Mouse (Mus musculus) right cerebral cortex, postnatal 36 days (tissue): ENCODE measurements around the gene Cox17.
"Not testable (repeated sequence)": the region's sequence is repeated elsewhere in the genome, so short reads cannot be mapped to it uniquely, and the experiment has no call there.

Experiments
- DNase-seq, 2 experiments: peaks; one replicate each; pipeline ENCODE4 v3.0.0; 2022; ENCODE audit warnings: low spot score in 2 of 2, mixed read lengths in 1 of 2

Cox17 gene

GRCm38 (mm10) chr16:38346529-38347325 lies at the start of gene Cox17, which contains the start of gene Gm21987:
Gene Cox17, plus strand, starts transcription at chr16:38346991.
Gene Gm21987, plus strand, starts transcription at chr16:38347040.
- peak; percentile 90 to 94 for DNase-seq

DNA sequence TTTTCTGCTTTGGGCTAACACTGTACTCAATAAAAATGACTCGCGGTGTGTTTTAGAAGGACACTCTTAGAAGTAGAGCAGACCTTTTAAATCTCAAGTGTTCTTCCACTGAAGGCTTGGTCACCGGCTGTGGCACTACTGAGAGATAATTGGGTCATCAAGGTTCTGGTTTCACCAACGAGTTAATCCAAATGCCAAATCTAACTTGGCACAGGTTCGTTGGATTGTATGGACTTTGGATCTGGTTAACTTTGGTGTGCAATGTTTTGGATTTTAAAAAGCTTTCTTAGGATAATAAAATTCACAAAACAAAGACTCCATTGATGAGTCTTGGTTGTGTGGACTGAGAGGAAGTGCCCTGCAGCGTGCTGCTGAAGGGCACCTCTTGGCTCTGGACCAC lies 48.4 kb upstream of the Cox17 start:
- DNase-seq: no peak

GRCm38 (mm10) chr16:38302367-38302766 lies 44.4 kb upstream of the Cox17 start:
- DNase-seq: no peak

- DNase-seq: no peak
Measured at GRCm38 (mm10) chr16:38304460-38305194, 42.2 kb upstream of the Cox17 start.

DNA sequence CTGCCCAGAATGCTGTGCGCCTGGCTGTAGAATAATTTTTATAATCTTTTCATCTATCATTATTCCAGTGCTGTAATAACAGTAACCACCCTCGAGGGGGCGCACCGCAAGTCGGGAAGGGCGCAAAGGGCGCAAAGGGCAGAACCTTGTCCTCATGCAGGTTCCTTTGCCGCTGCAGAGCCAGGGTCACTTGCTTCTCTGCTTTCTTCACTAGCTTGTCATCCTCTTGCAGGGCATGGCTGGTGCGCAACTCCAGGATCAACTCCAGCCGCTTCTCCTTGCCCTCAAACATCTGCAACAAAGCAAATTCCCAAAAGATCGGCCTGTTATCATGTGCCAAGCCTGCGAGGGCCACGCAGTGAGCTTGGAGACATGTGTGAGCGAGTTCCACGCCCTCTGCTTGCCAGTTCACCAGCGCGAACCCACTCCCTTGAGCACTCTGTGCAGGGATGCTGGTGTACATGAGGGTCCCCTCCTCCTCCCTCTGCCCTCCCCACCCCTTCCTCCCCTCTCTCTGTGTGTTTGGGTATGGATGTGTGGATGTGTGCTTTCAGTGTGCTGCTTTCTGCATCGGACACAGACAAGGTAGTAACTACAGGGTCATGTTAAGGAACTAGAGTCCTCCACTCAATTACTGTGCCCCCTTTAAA lies 40.1 kb upstream of the Cox17 start:
- DNase-seq: no peak

- no peak for DNase-seq
Measured at GRCm38 (mm10) chr16:38307221-38307605, 39.6 kb upstream of the Cox17 start.

- DNase-seq: no peak
Measured at GRCm38 (mm10) chr16:38307651-38308050, 39.1 kb upstream of the Cox17 start.

GRCm38 (mm10) chr16:38308195-38308594 lies 38.6 kb upstream of the Cox17 start:
- no peak for DNase-seq

- no peak for DNase-seq
Measured at GRCm38 (mm10) chr16:38318492-38318891, 28.3 kb upstream of the Cox17 start.

GRCm38 (mm10) chr16:38319087-38319486 lies 27.7 kb upstream of the Cox17 start:
- DNase-seq: no peak

DNA sequence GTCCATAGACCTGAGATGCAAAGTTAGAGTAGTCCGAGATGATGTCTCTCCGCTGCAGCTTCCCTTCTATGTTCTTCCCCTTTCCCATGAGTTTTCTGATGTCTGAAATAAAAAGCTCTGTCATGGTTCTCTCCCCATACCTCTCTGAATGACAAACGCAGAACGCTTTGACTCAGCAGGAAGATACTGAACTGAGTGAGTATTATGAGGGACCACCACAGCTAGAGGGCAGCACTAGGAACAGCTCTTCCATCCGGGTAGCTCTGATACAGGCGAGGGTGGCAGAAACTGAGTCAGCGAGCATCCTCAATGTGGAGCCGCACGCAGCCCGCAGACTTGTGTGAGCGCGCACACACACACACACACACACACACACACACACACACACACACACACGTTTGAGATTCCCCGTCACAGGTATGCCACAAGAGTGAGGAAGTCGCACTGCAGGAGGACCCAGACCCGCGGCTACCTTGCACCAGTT lies 25.3 kb upstream of the Cox17 start:
- peak; percentile 18 to 49 for DNase-seq

DNA sequence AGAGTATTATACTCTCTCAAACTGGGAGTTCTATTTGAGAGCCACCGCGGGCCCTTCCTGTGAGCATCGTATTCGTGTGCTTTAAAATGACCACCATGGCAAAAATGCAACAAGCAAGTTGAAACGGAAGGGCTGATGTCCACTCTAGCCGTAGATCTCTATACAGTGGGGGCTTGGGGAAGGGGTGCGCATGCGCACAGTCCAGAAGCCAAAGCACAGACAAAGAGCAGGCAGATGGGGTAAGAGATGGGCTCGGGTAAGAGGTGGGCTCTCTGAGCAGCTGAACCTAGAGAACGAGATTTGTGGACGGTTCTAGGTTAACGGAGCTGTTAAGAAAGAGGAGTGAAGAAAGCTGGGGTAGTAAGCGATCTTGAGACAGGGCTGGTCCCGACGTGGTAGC lies 22.5 kb upstream of the Cox17 start:
- DNase-seq: no peak

- DNase-seq: no peak
Measured at GRCm38 (mm10) chr16:38326778-38327397, 19.9 kb upstream of the Cox17 start.

DNA sequence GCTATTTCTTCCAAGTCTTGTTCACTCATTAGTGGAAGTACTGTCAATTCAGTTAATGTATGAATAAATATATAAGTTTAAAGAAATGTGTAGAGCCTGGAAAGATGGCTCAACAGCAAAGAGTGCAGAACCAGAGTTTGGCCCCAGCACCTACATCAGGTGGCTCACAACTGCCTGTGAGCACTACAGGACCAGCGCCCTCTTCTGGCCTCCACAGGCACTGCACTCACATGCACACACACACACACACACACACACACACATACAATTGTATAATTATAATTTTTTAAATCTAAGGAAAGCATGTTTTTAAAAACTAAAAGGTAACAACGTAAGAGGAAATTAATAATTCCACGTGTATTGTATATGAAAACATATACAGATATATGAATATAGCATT lies 17.5 kb upstream of the Cox17 start:
- DNase-seq: no peak

DNA sequence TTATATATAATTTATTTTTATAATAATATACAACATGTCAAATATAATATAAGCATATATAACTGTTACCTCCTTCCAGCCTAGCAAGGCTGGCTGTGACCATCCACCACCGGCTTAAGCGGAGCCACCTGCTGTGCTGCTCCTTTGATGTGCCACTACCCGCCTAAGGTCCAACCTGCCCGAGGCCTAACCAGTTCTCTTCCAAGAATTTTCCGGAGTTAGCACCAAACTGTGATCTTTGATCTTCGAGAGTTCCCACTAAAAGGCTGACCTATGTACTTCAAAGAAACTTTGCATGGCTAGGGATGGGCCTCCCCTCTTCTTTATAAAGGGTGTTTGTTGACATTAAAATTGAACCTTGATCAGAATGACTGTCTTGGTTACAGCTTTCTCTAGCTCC lies 12.4 kb upstream of the Cox17 start:
- no peak for DNase-seq

DNA sequence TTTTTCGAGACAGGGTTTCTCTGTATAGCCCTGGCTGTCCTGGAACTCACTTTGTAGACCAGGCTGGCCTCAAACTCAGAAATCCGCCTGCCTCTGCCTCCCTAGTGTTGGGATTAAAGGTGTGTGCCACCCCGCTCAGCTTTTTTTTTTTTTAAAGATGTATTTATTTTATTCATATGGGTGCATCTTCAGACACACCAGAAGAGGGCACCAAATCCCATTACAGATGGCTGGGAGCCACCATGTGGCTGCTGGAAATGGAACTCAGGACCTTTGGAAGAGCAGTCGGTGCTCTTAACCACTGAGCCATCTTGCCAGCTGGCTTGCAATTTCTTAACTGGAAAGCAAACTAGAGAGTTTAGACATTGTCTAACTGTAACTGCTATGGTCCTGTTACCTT lies 8.7 kb upstream of the Cox17 start:
- DNase-seq: not testable (repeated sequence)

GRCm38 (mm10) chr16:38341396-38342324 lies 5.1 kb upstream of the Cox17 start, which contains the start of gene Maats1:
Gene Maats1, minus strand, starts transcription at chr16:38342143.
- DNase-seq: peak; percentile 53 to 57

DNA sequence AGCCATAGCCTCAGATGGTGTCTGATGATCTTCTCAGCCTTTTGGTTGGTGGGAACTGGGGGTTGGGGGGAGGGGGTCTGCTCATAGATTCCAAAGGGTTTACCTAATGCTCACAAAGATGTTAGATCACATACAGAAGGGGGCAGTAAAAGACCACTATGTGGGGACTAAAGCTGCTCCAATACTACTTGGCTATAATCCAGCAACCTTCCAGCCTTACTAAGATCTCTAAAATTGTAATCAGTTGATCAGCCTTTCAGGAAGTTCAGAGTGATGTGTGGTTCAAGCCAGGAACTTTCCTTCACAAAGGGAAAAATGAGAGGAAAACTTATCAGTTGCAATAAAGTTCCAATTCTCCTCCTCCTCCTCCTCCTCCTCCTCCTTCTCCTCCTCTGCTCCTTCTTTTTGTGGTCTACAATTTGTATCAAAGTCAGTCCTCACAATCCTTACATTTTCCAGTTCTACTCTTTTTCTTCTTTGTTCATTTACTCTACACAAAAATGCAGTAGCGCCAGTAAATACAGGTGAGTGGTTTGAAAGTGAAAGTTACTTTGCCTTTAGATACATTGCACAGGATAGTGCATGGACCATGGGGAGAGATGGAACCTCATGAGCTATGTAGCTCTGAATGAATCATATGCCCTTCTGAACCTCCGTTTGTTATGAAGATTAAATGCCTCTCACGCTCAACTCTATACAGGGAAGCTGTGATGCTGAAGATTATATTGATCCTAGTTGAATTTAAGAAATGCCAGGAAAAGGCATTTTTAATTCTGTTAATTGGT lies 1.7 kb upstream of the Cox17 start:
- no peak for DNase-seq

DNA sequence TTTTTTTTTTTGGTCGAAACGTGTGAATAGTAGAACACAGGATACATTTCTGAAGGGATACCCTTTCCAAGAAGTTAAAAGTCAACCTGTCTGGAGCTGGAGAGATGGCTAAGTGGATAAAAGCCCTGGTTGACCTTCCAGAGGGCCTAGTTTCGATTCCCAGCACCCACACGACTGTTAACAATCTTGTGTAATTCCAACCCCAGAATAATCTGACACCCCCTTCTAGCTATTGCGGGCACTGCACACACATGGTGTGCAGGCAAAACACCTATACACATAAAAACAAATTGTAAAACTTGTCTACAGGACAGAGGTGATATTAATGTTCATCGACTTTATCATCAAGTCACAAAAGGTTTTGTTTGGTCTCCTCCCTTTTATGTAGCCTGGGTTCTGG lies 797 bp downstream of the Cox17 start:
- DNase-seq: no peak

DNA sequence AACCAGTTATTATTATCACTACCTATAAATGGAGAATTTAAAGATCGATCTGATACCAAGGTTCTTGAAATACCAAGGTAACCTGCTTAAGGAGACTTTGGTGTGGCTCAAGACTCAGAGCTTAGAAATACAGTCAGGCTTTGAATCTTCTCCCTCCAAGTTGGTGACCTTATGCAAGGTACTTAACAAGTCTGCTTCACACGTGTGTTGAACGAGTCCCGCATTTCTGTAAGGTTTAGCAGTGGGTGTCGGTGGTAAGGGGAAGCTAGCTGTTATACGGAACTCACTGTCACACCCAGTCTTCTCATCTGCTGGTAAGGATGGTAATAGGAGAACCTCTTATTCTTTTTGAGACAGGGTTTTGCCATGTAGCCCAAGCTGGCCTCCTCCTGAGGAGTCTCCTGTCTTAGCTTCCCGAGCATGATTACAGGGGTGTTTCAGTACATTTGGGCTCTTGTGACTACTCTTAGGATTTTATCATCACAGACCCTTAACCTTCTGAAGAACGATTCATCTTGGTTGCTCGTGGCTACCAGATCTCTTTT lies 1.5 kb downstream of the Cox17 start:
- no peak for DNase-seq
